Mouse (Mus musculus): Measurements from ENCODE around the gene Olfr1085. TPM values are rescaled to one million over a fixed set of nuclear protein-coding genes. Genes with fewer than 3 reads are reported as not detected.

Gene Olfr1085
- not detected in 2 replicates for polyA plus RNA-seq (2012; rRNA removed)

GRCm38 (mm10) chr2:86661919-86662318, at the start of gene Olfr1085:
Gene Olfr1085 (minus strand): TSS chr2:86662019.

GRCm38 (mm10) chr2:86698295-86698694, 36.5 kb upstream of the Olfr1085 start, which contains the start of gene Olfr1087:
Gene Olfr1087 (minus strand): TSS chr2:86698395.

GRCm38 (mm10) chr2:86679992-86680391, 18.2 kb upstream of the Olfr1085 start, which contains the start of gene Olfr1086:
Gene Olfr1086 (minus strand): TSS chr2:86680092.

GRCm38 (mm10) chr2:86639625-86640024, 22.2 kb downstream of the Olfr1085 start, which contains the start of gene Olfr1084:
Gene Olfr1084 (minus strand): TSS chr2:86639725.

Other genes with a start within 250 kb of the Olfr1085 start
- not detected in 2 replicates for gene Olfr1061, start 248.0 kb downstream of the Olfr1085 start, polyA plus RNA-seq (2012; rRNA removed)
- not detected in 2 replicates for gene Olfr1062, start 235.3 kb downstream of the Olfr1085 start, polyA plus RNA-seq (2012; rRNA removed)
- not detected in 2 replicates for gene Olfr1065, start 211.4 kb downstream of the Olfr1085 start, polyA plus RNA-seq (2012; rRNA removed)
- gene Olfr1066, start 205.8 kb downstream of the Olfr1085 start, polyA plus RNA-seq (2012; rRNA removed), result not detected in 2 replicates
- gene Olfr228, start 174.6 kb downstream of the Olfr1085 start, polyA plus RNA-seq (2012; rRNA removed), result not detected in 2 replicates
- gene Olfr1076, start 153.6 kb downstream of the Olfr1085 start, polyA plus RNA-seq (2012; rRNA removed), result not detected in 2 replicates
- gene Olfr1079, start 119.5 kb downstream of the Olfr1085 start, polyA plus RNA-seq (2012; rRNA removed), result not detected in 2 replicates
- not detected in 2 replicates for gene Olfr1080, start 103.8 kb downstream of the Olfr1085 start, polyA plus RNA-seq (2012; rRNA removed)
- gene Olfr1082, start 63.1 kb downstream of the Olfr1085 start, polyA plus RNA-seq (2012; rRNA removed), result not detected in 2 replicates
- gene Olfr1084, start 22.3 kb downstream of the Olfr1085 start, polyA plus RNA-seq (2012; rRNA removed), result not detected in 2 replicates
- gene Olfr1086, start 18.1 kb upstream of the Olfr1085 start, polyA plus RNA-seq (2012; rRNA removed), result not detected in 2 replicates
- gene Olfr1087, start 36.4 kb upstream of the Olfr1085 start, polyA plus RNA-seq (2012; rRNA removed), result not detected in 2 replicates
- not detected in 2 replicates for gene Olfr1089, start 71.7 kb upstream of the Olfr1085 start, polyA plus RNA-seq (2012; rRNA removed)
- gene Olfr1090, start 97.0 kb upstream of the Olfr1085 start, polyA plus RNA-seq (2012; rRNA removed), result not detected in 2 replicates
- not detected in 2 replicates for gene Olfr1093, start 120.5 kb upstream of the Olfr1085 start, polyA plus RNA-seq (2012; rRNA removed)
- not detected in 2 replicates for gene Olfr141, start 148.0 kb upstream of the Olfr1085 start, polyA plus RNA-seq (2012; rRNA removed)
- not detected in 2 replicates for gene Olfr1094, start 162.6 kb upstream of the Olfr1085 start, polyA plus RNA-seq (2012; rRNA removed)
- not detected in 2 replicates for gene Olfr1095, start 189.7 kb upstream of the Olfr1085 start, polyA plus RNA-seq (2012; rRNA removed)
- gene Gm13723, start 212.8 kb upstream of the Olfr1085 start, polyA plus RNA-seq (2012; rRNA removed), result not detected in 2 replicates
- gene Olfr1097, start 230.2 kb upstream of the Olfr1085 start, polyA plus RNA-seq (2012; rRNA removed), result not detected in 2 replicates